Mouse (Mus musculus): ENCODE results near the gene Golm1. TPM values are rescaled to one million over a fixed set of nuclear protein-coding genes. Genes with fewer than 3 reads are reported as not detected.
"Not testable (repeated sequence)": the region's sequence is repeated elsewhere in the genome, so short reads cannot be mapped to it uniquely, and the experiment has no call there.

Gene Golm1
- polyA plus RNA-seq, 1 experiment from 2014 or later = 40.9 TPM

- H3K4me2 ChIP-seq (ENCODE audit: low read length); H3K27me3 ChIP-seq (replicated peaks; ENCODE audit: control insufficient read depth, insufficient read depth, low read length); ATAC-seq; H3K9me3 ChIP-seq (ENCODE audit: control insufficient read depth, low read length); H3K9ac ChIP-seq (replicated peaks; ENCODE audit: low read depth, low read length); H3K4me3 ChIP-seq (replicated peaks; ENCODE audit: low read length); H3K4me1 ChIP-seq (replicated peaks; ENCODE audit: control insufficient read depth, insufficient read depth, low read length); H3K36me3 ChIP-seq (ENCODE audit: control insufficient read depth, insufficient read depth); H3K27ac ChIP-seq (ENCODE audit: low read length): not testable (repeated sequence)
- WGBS = 52% methylated on average over 1 of the region's 1 CpGs
Measured at GRCm38 (mm10) chr13:59700137-59700536, 24.5 kb upstream of the Golm1 start.

- no peak overlapping the region for H3K4me2 ChIP-seq (ENCODE audit: low read length)
- H3K9me3 ChIP-seq (ENCODE audit: control insufficient read depth, low read length) = no peaks in the 10 kb centered on the region
- 88% methylated on average over 8 of the region's 8 CpGs for WGBS
- H3K36me3 ChIP-seq (ENCODE audit: control insufficient read depth, insufficient read depth) = no peaks in the 10 kb centered on the region
- H3K4me3 ChIP-seq (replicated peaks; ENCODE audit: low read length) = no peak overlapping the region
- H3K9ac ChIP-seq (replicated peaks; ENCODE audit: low read depth, low read length) = no peak overlapping the region
- H3K27ac ChIP-seq (ENCODE audit: low read length) = no peak overlapping the region
- H3K4me1 ChIP-seq (replicated peaks; ENCODE audit: control insufficient read depth, insufficient read depth, low read length) = no peaks in the 10 kb centered on the region
- H3K27me3 ChIP-seq (replicated peaks; ENCODE audit: control insufficient read depth, insufficient read depth, low read length) = no peaks in the 10 kb centered on the region
- ATAC-seq = no peak
Measured at GRCm38 (mm10) chr13:59699131-59699530, 23.5 kb upstream of the Golm1 start.

- ATAC-seq = no peak
- no peak overlapping the region for H3K4me2 ChIP-seq (ENCODE audit: low read length)
- no peaks in the 10 kb centered on the region for H3K4me1 ChIP-seq (replicated peaks; ENCODE audit: control insufficient read depth, insufficient read depth, low read length)
- H3K36me3 ChIP-seq (ENCODE audit: control insufficient read depth, insufficient read depth) = no peaks in the 10 kb centered on the region
- H3K9me3 ChIP-seq (ENCODE audit: control insufficient read depth, low read length) = no peaks in the 10 kb centered on the region
- WGBS = 93% methylated on average over 7 of the region's 7 CpGs
- H3K9ac ChIP-seq (replicated peaks; ENCODE audit: low read depth, low read length) = no peak overlapping the region
- H3K27me3 ChIP-seq (replicated peaks; ENCODE audit: control insufficient read depth, insufficient read depth, low read length) = no peaks in the 10 kb centered on the region
- H3K4me3 ChIP-seq (replicated peaks; ENCODE audit: low read length) = no peak overlapping the region
- H3K27ac ChIP-seq (ENCODE audit: low read length) = no peak overlapping the region
Measured at GRCm38 (mm10) chr13:59695781-59696180, 20.2 kb upstream of the Golm1 start.

- no peak within 1 kb of the TSS for H3K4me3 ChIP-seq (replicated peaks; ENCODE audit: low read length)
- no peak for ATAC-seq
- WGBS = 81% methylated on average over 3 of the region's 3 CpGs
- H3K9me3 ChIP-seq (ENCODE audit: control insufficient read depth, low read length) = no peaks in the 10 kb centered on the region
- H3K36me3 ChIP-seq (ENCODE audit: control insufficient read depth, insufficient read depth) = no peaks in the 10 kb centered on the region
- H3K4me1 ChIP-seq (replicated peaks; ENCODE audit: control insufficient read depth, insufficient read depth, low read length) = no peaks in the 10 kb centered on the region
- no peak within 1 kb of the TSS for H3K27ac ChIP-seq (ENCODE audit: low read length)
- H3K4me2 ChIP-seq (ENCODE audit: low read length) = no peak within 1 kb of the TSS
- no peak within 1 kb of the TSS for H3K9ac ChIP-seq (replicated peaks; ENCODE audit: low read depth, low read length)
- no peaks in the 10 kb centered on the region for H3K27me3 ChIP-seq (replicated peaks; ENCODE audit: control insufficient read depth, insufficient read depth, low read length)
Measured at GRCm38 (mm10) chr13:59694008-59694407, 18.4 kb upstream of the Golm1 start, which contains the start of gene 4921517D22Rik. Gene 4921517D22Rik (minus strand): TSS chr13:59694108.

GRCm38 (mm10) chr13:59691478-59691877, 15.9 kb upstream of the Golm1 start:
- ATAC-seq = no peak
- no peak overlapping the region for H3K4me3 ChIP-seq (replicated peaks; ENCODE audit: low read length)
- no peaks in the 10 kb centered on the region for H3K4me1 ChIP-seq (replicated peaks; ENCODE audit: control insufficient read depth, insufficient read depth, low read length)
- WGBS = 45% methylated on average over 10 of the region's 10 CpGs
- no peak overlapping the region for H3K4me2 ChIP-seq (ENCODE audit: low read length)
- no peaks in the 10 kb centered on the region for H3K36me3 ChIP-seq (ENCODE audit: control insufficient read depth, insufficient read depth)
- no peaks in the 10 kb centered on the region for H3K9me3 ChIP-seq (ENCODE audit: control insufficient read depth, low read length)
- H3K9ac ChIP-seq (replicated peaks; ENCODE audit: low read depth, low read length) = no peak overlapping the region
- H3K27me3 ChIP-seq (replicated peaks; ENCODE audit: control insufficient read depth, insufficient read depth, low read length) = no peaks in the 10 kb centered on the region
- no peak overlapping the region for H3K27ac ChIP-seq (ENCODE audit: low read length)

GRCm38 (mm10) chr13:59690576-59690975, 15.0 kb upstream of the Golm1 start:
- no peaks in the 10 kb centered on the region for H3K36me3 ChIP-seq (ENCODE audit: control insufficient read depth, insufficient read depth)
- no peaks in the 10 kb centered on the region for H3K9me3 ChIP-seq (ENCODE audit: control insufficient read depth, low read length)
- H3K4me2 ChIP-seq (ENCODE audit: low read length) = no peak overlapping the region
- H3K9ac ChIP-seq (replicated peaks; ENCODE audit: low read depth, low read length) = no peak overlapping the region
- no peaks in the 10 kb centered on the region for H3K27me3 ChIP-seq (replicated peaks; ENCODE audit: control insufficient read depth, insufficient read depth, low read length)
- 86% methylated on average over 7 of the region's 7 CpGs for WGBS
- no peak overlapping the region for H3K4me3 ChIP-seq (replicated peaks; ENCODE audit: low read length)
- H3K27ac ChIP-seq (ENCODE audit: low read length) = no peak overlapping the region
- ATAC-seq = no peak
- no peaks in the 10 kb centered on the region for H3K4me1 ChIP-seq (replicated peaks; ENCODE audit: control insufficient read depth, insufficient read depth, low read length)

- Histone ChIP-seq H3K4me2 (ENCODE audit: low read length) (no peak overlapping the region), H3K9ac (replicated peaks; ENCODE audit: low read depth, low read length) (no peak overlapping the region), H3K4me3 (replicated peaks; ENCODE audit: low read length) (no peak overlapping the region), H3K27ac (ENCODE audit: low read length) (no peak overlapping the region), H3K9me3 (ENCODE audit: control insufficient read depth, low read length) (no peaks in the 10 kb centered on the region), H3K4me1 (replicated peaks; ENCODE audit: control insufficient read depth, insufficient read depth, low read length) (no peaks in the 10 kb centered on the region), H3K27me3 (replicated peaks; ENCODE audit: control insufficient read depth, insufficient read depth, low read length) (no peaks in the 10 kb centered on the region), H3K36me3 (ENCODE audit: control insufficient read depth, insufficient read depth) (no peaks in the 10 kb centered on the region)
- no peak for ATAC-seq
- WGBS = 95% methylated on average over 3 of the region's 3 CpGs
Measured at GRCm38 (mm10) chr13:59689843-59690242, 14.2 kb upstream of the Golm1 start.

- Histone ChIP-seq H3K4me1 (replicated peaks; ENCODE audit: control insufficient read depth, insufficient read depth, low read length) (no peaks in the 10 kb centered on the region), H3K27ac (ENCODE audit: low read length) (no peak overlapping the region), H3K9ac (replicated peaks; ENCODE audit: low read depth, low read length) (no peak overlapping the region), H3K36me3 (ENCODE audit: control insufficient read depth, insufficient read depth) (no peaks in the 10 kb centered on the region), H3K9me3 (ENCODE audit: control insufficient read depth, low read length) (no peaks in the 10 kb centered on the region), H3K4me2 (ENCODE audit: low read length) (no peak overlapping the region), H3K27me3 (replicated peaks; ENCODE audit: control insufficient read depth, insufficient read depth, low read length) (no peaks in the 10 kb centered on the region), H3K4me3 (replicated peaks; ENCODE audit: low read length) (no peak overlapping the region)
- WGBS = 90% methylated on average over 9 of the region's 9 CpGs
- ATAC-seq = no peak
Measured at GRCm38 (mm10) chr13:59689313-59689712, 13.7 kb upstream of the Golm1 start.

- Histone ChIP-seq H3K9ac (replicated peaks; ENCODE audit: low read depth, low read length) (no peak overlapping the region), H3K4me3 (replicated peaks; ENCODE audit: low read length) (no peak overlapping the region), H3K9me3 (ENCODE audit: control insufficient read depth, low read length) (no peaks in the 10 kb centered on the region), H3K27me3 (replicated peaks; ENCODE audit: control insufficient read depth, insufficient read depth, low read length) (no peaks in the 10 kb centered on the region), H3K36me3 (ENCODE audit: control insufficient read depth, insufficient read depth) (no peaks in the 10 kb centered on the region), H3K4me2 (ENCODE audit: low read length) (no peak overlapping the region), H3K4me1 (replicated peaks; ENCODE audit: control insufficient read depth, insufficient read depth, low read length) (no peaks in the 10 kb centered on the region), H3K27ac (ENCODE audit: low read length) (no peak overlapping the region)
- 71% methylated on average over 13 of the region's 13 CpGs for WGBS
- ATAC-seq = no peak
Measured at GRCm38 (mm10) chr13:59688338-59688770, 12.7 kb upstream of the Golm1 start.

GRCm38 (mm10) chr13:59685236-59685635, 9.6 kb upstream of the Golm1 start:
- WGBS = 78% methylated on average over 3 of the region's 3 CpGs
- H3K27ac ChIP-seq (ENCODE audit: low read length) = no peak overlapping the region
- no peaks in the 10 kb centered on the region for H3K36me3 ChIP-seq (ENCODE audit: control insufficient read depth, insufficient read depth)
- no peak for ATAC-seq
- no peak overlapping the region for H3K9ac ChIP-seq (replicated peaks; ENCODE audit: low read depth, low read length)
- no peak overlapping the region for H3K4me2 ChIP-seq (ENCODE audit: low read length)
- H3K27me3 ChIP-seq (replicated peaks; ENCODE audit: control insufficient read depth, insufficient read depth, low read length) = no peaks in the 10 kb centered on the region
- no peaks in the 10 kb centered on the region for H3K9me3 ChIP-seq (ENCODE audit: control insufficient read depth, low read length)
- H3K4me3 ChIP-seq (replicated peaks; ENCODE audit: low read length) = no peak overlapping the region
- no peaks in the 10 kb centered on the region for H3K4me1 ChIP-seq (replicated peaks; ENCODE audit: control insufficient read depth, insufficient read depth, low read length)
